Mouse (Mus musculus): ENCODE measurements at regions not wholly inside any gene's neighbourhood (a gene's known extent, or its start where the extent isn't known, plus 50 kb on each side); places are given as distances from the start of the nearest gene placed in this dataset.
"Not testable (repeated sequence)": the region's sequence is repeated elsewhere in the genome, so short reads cannot be mapped to it uniquely, and the experiment has no call there.

GRCm38 (mm10) chr5:109842186-109842978 lies 80.8 kb upstream of the Gm15446 start:
- not testable (repeated sequence) for H3K36me3 ChIP-seq (ENCODE audit: control insufficient read depth, insufficient read depth, low read length); H3K27ac ChIP-seq (ENCODE audit: low read depth, low read length); DNase-seq (ENCODE audit: low spot score); H3K4me1 ChIP-seq (ENCODE audit: control insufficient read depth, insufficient read depth, low read length); H3K4me2 ChIP-seq (ENCODE audit: low read depth); ATAC-seq (ENCODE audit: insufficient read depth, low FRiP score, low TSS enrichment); H3K9me3 ChIP-seq (ENCODE audit: control insufficient read depth, low read length); H3K9ac ChIP-seq (ENCODE audit: low read length); H3K4me3 ChIP-seq (ENCODE audit: low read depth, low read length); H3K27me3 ChIP-seq (ENCODE audit: control insufficient read depth, insufficient read depth, low read length)
- WGBS: 91% methylated on average over 7 of the region's 7 CpGs

- Histone ChIP-seq H3K4me3 (ENCODE audit: low read depth, low read length) (peak overlapping the region; percentile 41), H3K9ac (ENCODE audit: low read length) (peak overlapping the region; percentile 53; the same call in 1 of the 2 replicates), H3K4me2 (ENCODE audit: low read depth) (peak overlapping the region; percentile 35)
- not testable (repeated sequence) for DNase-seq (ENCODE audit: low spot score); H3K4me1 ChIP-seq (ENCODE audit: control insufficient read depth, insufficient read depth, low read length); H3K27me3 ChIP-seq (ENCODE audit: control insufficient read depth, insufficient read depth, low read length); H3K9me3 ChIP-seq (ENCODE audit: control insufficient read depth, low read length); H3K27ac ChIP-seq (ENCODE audit: low read depth, low read length); ATAC-seq (ENCODE audit: insufficient read depth, low FRiP score, low TSS enrichment); H3K36me3 ChIP-seq (ENCODE audit: control insufficient read depth, insufficient read depth, low read length)
- 88% methylated on average over 2 of the region's 2 CpGs for WGBS
These were observed 79.0 kb upstream of the Gm15446 start for GRCm38 (mm10) chr5:109844236-109844635.

- Histone ChIP-seq H3K4me3 (ENCODE audit: low read depth, low read length) (peak overlapping the region; percentile 41), H3K27me3 (ENCODE audit: control insufficient read depth, insufficient read depth, low read length) (no peaks in the 10 kb centered on the region), H3K27ac (ENCODE audit: low read depth, low read length) (no peak overlapping the region), H3K9me3 (ENCODE audit: control insufficient read depth, low read length) (no peaks in the 10 kb centered on the region), H3K4me1 (ENCODE audit: control insufficient read depth, insufficient read depth, low read length) (no peaks in the 10 kb centered on the region), H3K9ac (ENCODE audit: low read length) (peak overlapping the region; percentile 53), H3K36me3 (ENCODE audit: control insufficient read depth, insufficient read depth, low read length) (no peaks in the 10 kb centered on the region), H3K4me2 (ENCODE audit: low read depth) (peak overlapping the region; percentile 35)
- WGBS: 10% methylated on average over 15 of the region's 15 CpGs
- ATAC-seq (ENCODE audit: insufficient read depth, low FRiP score, low TSS enrichment) (peak; percentile 87), DNase-seq (ENCODE audit: low spot score) (peak; percentile 54)
These were observed 78.4 kb upstream of the Gm15446 start for GRCm38 (mm10) chr5:109844753-109845186.

- H3K4me2 ChIP-seq (ENCODE audit: low read depth); H3K27me3 ChIP-seq (ENCODE audit: control insufficient read depth, insufficient read depth, low read length); H3K36me3 ChIP-seq (ENCODE audit: control insufficient read depth, insufficient read depth, low read length); DNase-seq (ENCODE audit: low spot score); H3K9ac ChIP-seq (ENCODE audit: low read length); H3K9me3 ChIP-seq (ENCODE audit: control insufficient read depth, low read length); H3K4me3 ChIP-seq (ENCODE audit: low read depth, low read length); ATAC-seq (ENCODE audit: insufficient read depth, low FRiP score, low TSS enrichment); H3K4me1 ChIP-seq (ENCODE audit: control insufficient read depth, insufficient read depth, low read length); H3K27ac ChIP-seq (ENCODE audit: low read depth, low read length): not testable (repeated sequence)
These were observed 72.0 kb upstream of the Gm15446 start for GRCm38 (mm10) chr5:109851225-109851624.

- no peak overlapping the region for H3K4me3 ChIP-seq (ENCODE audit: low read depth, low read length)
- H3K27ac ChIP-seq (ENCODE audit: low read depth, low read length): no peak overlapping the region
- 83% methylated on average over 4 of the region's 4 CpGs for WGBS
- no peaks in the 10 kb centered on the region for H3K27me3 ChIP-seq (ENCODE audit: control insufficient read depth, insufficient read depth, low read length)
- H3K4me2 ChIP-seq (ENCODE audit: low read depth): no peak overlapping the region
- no peaks in the 10 kb centered on the region for H3K9me3 ChIP-seq (ENCODE audit: control insufficient read depth, low read length)
- DNase-seq (ENCODE audit: low spot score) (no peak), ATAC-seq (ENCODE audit: insufficient read depth, low FRiP score, low TSS enrichment) (no peak)
- no peaks in the 10 kb centered on the region for H3K36me3 ChIP-seq (ENCODE audit: control insufficient read depth, insufficient read depth, low read length)
- H3K4me1 ChIP-seq (ENCODE audit: control insufficient read depth, insufficient read depth, low read length): no peaks in the 10 kb centered on the region
- no peak overlapping the region for H3K9ac ChIP-seq (ENCODE audit: low read length)
These were observed 62.8 kb upstream of the Gm15446 start for GRCm38 (mm10) chr5:109860402-109860801.

GRCm38 (mm10) chr5:109864517-109864916 lies 58.7 kb upstream of the Gm15446 start:
- not testable (repeated sequence) for H3K4me3 ChIP-seq (ENCODE audit: low read depth, low read length); H3K36me3 ChIP-seq (ENCODE audit: control insufficient read depth, insufficient read depth, low read length); H3K27ac ChIP-seq (ENCODE audit: low read depth, low read length); H3K4me2 ChIP-seq (ENCODE audit: low read depth); H3K4me1 ChIP-seq (ENCODE audit: control insufficient read depth, insufficient read depth, low read length); ATAC-seq (ENCODE audit: insufficient read depth, low FRiP score, low TSS enrichment); DNase-seq (ENCODE audit: low spot score); H3K9me3 ChIP-seq (ENCODE audit: control insufficient read depth, low read length); H3K27me3 ChIP-seq (ENCODE audit: control insufficient read depth, insufficient read depth, low read length); H3K9ac ChIP-seq (ENCODE audit: low read length)

- ATAC-seq (ENCODE audit: insufficient read depth, low FRiP score, low TSS enrichment): no peak
- H3K27me3 ChIP-seq (ENCODE audit: control insufficient read depth, insufficient read depth, low read length): no peaks in the 10 kb centered on the region
- WGBS: 73% methylated on average over 1 of the region's 1 CpGs
- no peak overlapping the region for H3K9ac ChIP-seq (ENCODE audit: low read length)
- no peaks in the 10 kb centered on the region for H3K36me3 ChIP-seq (ENCODE audit: control insufficient read depth, insufficient read depth, low read length)
- H3K9me3 ChIP-seq (ENCODE audit: control insufficient read depth, low read length): no peaks in the 10 kb centered on the region
- no peak overlapping the region for H3K4me3 ChIP-seq (ENCODE audit: low read depth, low read length)
- no peaks in the 10 kb centered on the region for H3K4me1 ChIP-seq (ENCODE audit: control insufficient read depth, insufficient read depth, low read length)
- H3K4me2 ChIP-seq (ENCODE audit: low read depth): no peak overlapping the region
- H3K27ac ChIP-seq (ENCODE audit: low read depth, low read length): no peak overlapping the region
- DNase-seq (ENCODE audit: low spot score): no peak
These were observed 57.6 kb upstream of the Gm15446 start for GRCm38 (mm10) chr5:109865628-109866027.

- ATAC-seq (ENCODE audit: insufficient read depth, low FRiP score, low TSS enrichment) (peak; percentile 100), DNase-seq (ENCODE audit: low spot score) (peak; percentile 86)
- Histone ChIP-seq H3K4me2 (ENCODE audit: low read depth) (peak overlapping the region; percentile 49), H3K27me3 (ENCODE audit: control insufficient read depth, insufficient read depth, low read length) (no peaks in the 10 kb centered on the region), H3K9me3 (ENCODE audit: control insufficient read depth, low read length) (no peaks in the 10 kb centered on the region), H3K4me1 (ENCODE audit: control insufficient read depth, insufficient read depth, low read length) (no peaks in the 10 kb centered on the region), H3K9ac (ENCODE audit: low read length) (peak overlapping the region; percentile 65), H3K4me3 (ENCODE audit: low read depth, low read length) (peak overlapping the region; percentile 57), H3K27ac (ENCODE audit: low read depth, low read length) (0 out of 2 replicates have a peak overlapping the region, but pooled peaks have one; percentile 8), H3K36me3 (ENCODE audit: control insufficient read depth, insufficient read depth, low read length) (no peaks in the 10 kb centered on the region)
- WGBS: under 1% methylated on average over 22 of the region's 22 CpGs
These were observed 56.7 kb upstream of the Gm15446 start for GRCm38 (mm10) chr5:109866337-109867126.
